Mouse (Mus musculus) cerebellum, postnatal 25 days (tissue): ENCODE measurements around the gene Ttc39b.

ENCODE experiments used
- DNase-seq, 2 experiments: peaks; one replicate each; pipeline ENCODE4 v3.0.0; 2021; ENCODE audit warnings: mixed read lengths in 2 of 2

Gene Ttc39b

GRCm38 (mm10) chr4:83316718-83317117, 7.3 kb downstream of the Ttc39b start:
- DNase-seq: no peak

- DNase-seq: no peak
Observed at GRCm38 (mm10) chr4:83315930-83316329, 8.1 kb downstream of the Ttc39b start.

GRCm38 (mm10) chr4:83314922-83315881, 8.9 kb downstream of the Ttc39b start:
- no peak for DNase-seq

GRCm38 (mm10) chr4:83314261-83314793, 9.7 kb downstream of the Ttc39b start:
- DNase-seq: no peak

- no peak for DNase-seq
Observed at GRCm38 (mm10) chr4:83312336-83312735, 11.7 kb downstream of the Ttc39b start.

GRCm38 (mm10) chr4:83311481-83311880, 12.6 kb downstream of the Ttc39b start:
- no peak for DNase-seq

GRCm38 (mm10) chr4:83310990-83311389, 13.1 kb downstream of the Ttc39b start:
- DNase-seq: no peak

GRCm38 (mm10) chr4:83308914-83309313, 15.1 kb downstream of the Ttc39b start:
- no peak for DNase-seq

GRCm38 (mm10) chr4:83307686-83308469, 16.2 kb downstream of the Ttc39b start:
- DNase-seq: peak in 1 of 2 experiments; percentile 28

GRCm38 (mm10) chr4:83306879-83307278, 17.2 kb downstream of the Ttc39b start:
- no peak for DNase-seq

- no peak for DNase-seq
Observed at GRCm38 (mm10) chr4:83305099-83305498, 19.0 kb downstream of the Ttc39b start.

- DNase-seq: peak; percentile 62 to 81
Observed at GRCm38 (mm10) chr4:83302887-83303827, 20.9 kb downstream of the Ttc39b start.

- DNase-seq: no peak
Observed at GRCm38 (mm10) chr4:83302123-83302737, 21.8 kb downstream of the Ttc39b start.

- DNase-seq: no peak
Observed at GRCm38 (mm10) chr4:83301713-83302112, 22.3 kb downstream of the Ttc39b start.

GRCm38 (mm10) chr4:83284768-83285350, 39.2 kb downstream of the Ttc39b start:
- peak; percentile 75 to 84 for DNase-seq

- DNase-seq: peak; percentile 66 to 75
Observed at GRCm38 (mm10) chr4:83283973-83284767, 39.9 kb downstream of the Ttc39b start.

GRCm38 (mm10) chr4:83282424-83282823, 41.6 kb downstream of the Ttc39b start:
- DNase-seq: no peak

- no peak for DNase-seq
Observed at GRCm38 (mm10) chr4:83279236-83279635, 44.8 kb downstream of the Ttc39b start.

- DNase-seq: no peak
Observed at GRCm38 (mm10) chr4:83274241-83274640, 49.8 kb downstream of the Ttc39b start.

GRCm38 (mm10) chr4:83273616-83274050, 50.4 kb downstream of the Ttc39b start:
- no peak for DNase-seq
